Mouse (Mus musculus): ENCODE results near the gene Nipsnap3a. TPM values are rescaled to one million over a fixed set of nuclear protein-coding genes. Genes with fewer than 3 reads are reported as not detected.
A peak's percentile ranks its signal among the peaks of the same experiment; 100 is the strongest.

The Nipsnap3a gene
- polyA plus RNA-seq, 1 experiment from 2014 or later = not detected

- Histone ChIP-seq H3K27me3 (replicated peaks; ENCODE audit: control insufficient read depth, insufficient read depth, low read length) (no peaks in the 10 kb centered on the region), H3K4me1 (replicated peaks; ENCODE audit: control insufficient read depth, insufficient read depth, low read length) (0 out of 2 replicates have a peak, but pooled peaks cover 3% of the 10 kb centered on the region), H3K4me2 (no peak overlapping the region), H3K9me3 (ENCODE audit: control insufficient read depth, low read length) (no peaks in the 10 kb centered on the region), H3K4me3 (ENCODE audit: low read depth, low read length) (no peak overlapping the region), H3K36me3 (ENCODE audit: control insufficient read depth, insufficient read depth, low read length) (peaks cover 1% of the 10 kb centered on the region; the same call in 1 of the 2 replicates), H3K9ac (ENCODE audit: low read depth, low read length) (no peak overlapping the region), H3K27ac (ENCODE audit: low read depth, low read length) (no peak overlapping the region)
- DNase-seq (ENCODE audit: low spot score) (no peak), ATAC-seq (replicated peaks; ENCODE audit: low FRiP score) (no peak)
- 73% methylated on average over 4 of the region's 4 CpGs for WGBS
Measured at GRCm38 (mm10) chr4:53009183-53009582, 20.1 kb downstream of the Nipsnap3a start.

GRCm38 (mm10) chr4:53009871-53010270 lies 20.8 kb downstream of the Nipsnap3a start:
- DNase-seq (ENCODE audit: low spot score) = no peak
- no peaks in the 10 kb centered on the region for H3K27me3 ChIP-seq (replicated peaks; ENCODE audit: control insufficient read depth, insufficient read depth, low read length)
- H3K4me1 ChIP-seq (replicated peaks; ENCODE audit: control insufficient read depth, insufficient read depth, low read length) = 0 out of 2 replicates have a peak, but pooled peaks cover 3% of the 10 kb centered on the region
- H3K4me3 ChIP-seq (ENCODE audit: low read depth, low read length) = no peak overlapping the region
- no peak for ATAC-seq (replicated peaks; ENCODE audit: low FRiP score)
- peaks cover 3% of the 10 kb centered on the region; the same call in 1 of the 2 replicates for H3K36me3 ChIP-seq (ENCODE audit: control insufficient read depth, insufficient read depth, low read length)
- H3K27ac ChIP-seq (ENCODE audit: low read depth, low read length) = no peak overlapping the region
- H3K4me2 ChIP-seq = no peak overlapping the region
- no peak overlapping the region for H3K9ac ChIP-seq (ENCODE audit: low read depth, low read length)
- H3K9me3 ChIP-seq (ENCODE audit: control insufficient read depth, low read length) = no peaks in the 10 kb centered on the region
- 88% methylated on average over 4 of the region's 4 CpGs for WGBS

GRCm38 (mm10) chr4:53011732-53012361 lies 22.8 kb downstream of the Nipsnap3a start, which contains the start of gene Nipsnap3b:
Gene Nipsnap3b, plus strand, starts transcription at chr4:53011880.
- Histone ChIP-seq H3K4me2 (peak within 1 kb of the TSS; percentile 81), H3K4me3 (ENCODE audit: low read depth, low read length) (peak within 1 kb of the TSS; percentile 77), H3K4me1 (replicated peaks; ENCODE audit: control insufficient read depth, insufficient read depth, low read length) (0 out of 2 replicates have a peak, but pooled peaks cover 3% of the 10 kb centered on the region), H3K27ac (ENCODE audit: low read depth, low read length) (peak within 1 kb of the TSS; percentile 78), H3K9me3 (ENCODE audit: control insufficient read depth, low read length) (peaks cover 2% of the 10 kb centered on the region; the same call in 1 of the 2 replicates), H3K36me3 (ENCODE audit: control insufficient read depth, insufficient read depth, low read length) (peaks cover 16% of the 10 kb centered on the region), H3K9ac (ENCODE audit: low read depth, low read length) (peak within 1 kb of the TSS; percentile 76), H3K27me3 (replicated peaks; ENCODE audit: control insufficient read depth, insufficient read depth, low read length) (no peaks in the 10 kb centered on the region)
- peak; percentile 98 for DNase-seq (ENCODE audit: low spot score)
- under 1% methylated on average over 63 of the region's 63 CpGs for WGBS
- peak; percentile 95 for ATAC-seq (replicated peaks; ENCODE audit: low FRiP score)

- no peak overlapping the region for H3K9ac ChIP-seq (ENCODE audit: low read depth, low read length)
- ATAC-seq (replicated peaks; ENCODE audit: low FRiP score) (no peak), DNase-seq (ENCODE audit: low spot score) (no peak)
- H3K27ac ChIP-seq (ENCODE audit: low read depth, low read length) = no peak overlapping the region
- peaks cover 4% of the 10 kb centered on the region; the same call in 1 of the 2 replicates for H3K9me3 ChIP-seq (ENCODE audit: control insufficient read depth, low read length)
- no peak overlapping the region for H3K4me3 ChIP-seq (ENCODE audit: low read depth, low read length)
- H3K36me3 ChIP-seq (ENCODE audit: control insufficient read depth, insufficient read depth, low read length) = peaks cover 27% of the 10 kb centered on the region
- no peaks in the 10 kb centered on the region for H3K27me3 ChIP-seq (replicated peaks; ENCODE audit: control insufficient read depth, insufficient read depth, low read length)
- WGBS = 89% methylated on average over 7 of the region's 7 CpGs
- 0 out of 2 replicates have a peak, but pooled peaks cover 3% of the 10 kb centered on the region for H3K4me1 ChIP-seq (replicated peaks; ENCODE audit: control insufficient read depth, insufficient read depth, low read length)
- H3K4me2 ChIP-seq = no peak overlapping the region
Measured at GRCm38 (mm10) chr4:53014421-53014820, 25.3 kb downstream of the Nipsnap3a start.

- Histone ChIP-seq H3K4me2 (no peak overlapping the region), H3K27ac (ENCODE audit: low read depth, low read length) (no peak overlapping the region), H3K27me3 (replicated peaks; ENCODE audit: control insufficient read depth, insufficient read depth, low read length) (no peaks in the 10 kb centered on the region), H3K4me3 (ENCODE audit: low read depth, low read length) (no peak overlapping the region), H3K9me3 (ENCODE audit: control insufficient read depth, low read length) (peaks cover 4% of the 10 kb centered on the region; the same call in 1 of the 2 replicates), H3K36me3 (ENCODE audit: control insufficient read depth, insufficient read depth, low read length) (peaks cover 31% of the 10 kb centered on the region), H3K4me1 (replicated peaks; ENCODE audit: control insufficient read depth, insufficient read depth, low read length) (0 out of 2 replicates have a peak, but pooled peaks cover 3% of the 10 kb centered on the region), H3K9ac (ENCODE audit: low read depth, low read length) (no peak overlapping the region)
- 91% methylated on average over 3 of the region's 3 CpGs for WGBS
- no peak for DNase-seq (ENCODE audit: low spot score)
- ATAC-seq (replicated peaks; ENCODE audit: low FRiP score) = no peak
Measured at GRCm38 (mm10) chr4:53015024-53015423, 26.0 kb downstream of the Nipsnap3a start.

- H3K4me2 ChIP-seq = no peak overlapping the region
- 75% methylated on average over 1 of the region's 1 CpGs for whole genome bisulfite sequencing
- no peaks in the 10 kb centered on the region for H3K4me1 ChIP-seq (replicated peaks; ENCODE audit: control insufficient read depth, insufficient read depth, low read length)
- peaks cover 4% of the 10 kb centered on the region; the same call in 1 of the 2 replicates for H3K9me3 ChIP-seq (ENCODE audit: control insufficient read depth, low read length)
- no peak overlapping the region for H3K27ac ChIP-seq (ENCODE audit: low read depth, low read length)
- peaks cover 35% of the 10 kb centered on the region for H3K36me3 ChIP-seq (ENCODE audit: control insufficient read depth, insufficient read depth, low read length)
- no peak overlapping the region for H3K4me3 ChIP-seq (ENCODE audit: low read depth, low read length)
- ATAC-seq (replicated peaks; ENCODE audit: low FRiP score) (no peak), DNase-seq (ENCODE audit: low spot score) (no peak)
- no peaks in the 10 kb centered on the region for H3K27me3 ChIP-seq (replicated peaks; ENCODE audit: control insufficient read depth, insufficient read depth, low read length)
- no peak overlapping the region for H3K9ac ChIP-seq (ENCODE audit: low read depth, low read length)
Measured at GRCm38 (mm10) chr4:53018392-53018791, 29.3 kb downstream of the Nipsnap3a start.

DNA sequence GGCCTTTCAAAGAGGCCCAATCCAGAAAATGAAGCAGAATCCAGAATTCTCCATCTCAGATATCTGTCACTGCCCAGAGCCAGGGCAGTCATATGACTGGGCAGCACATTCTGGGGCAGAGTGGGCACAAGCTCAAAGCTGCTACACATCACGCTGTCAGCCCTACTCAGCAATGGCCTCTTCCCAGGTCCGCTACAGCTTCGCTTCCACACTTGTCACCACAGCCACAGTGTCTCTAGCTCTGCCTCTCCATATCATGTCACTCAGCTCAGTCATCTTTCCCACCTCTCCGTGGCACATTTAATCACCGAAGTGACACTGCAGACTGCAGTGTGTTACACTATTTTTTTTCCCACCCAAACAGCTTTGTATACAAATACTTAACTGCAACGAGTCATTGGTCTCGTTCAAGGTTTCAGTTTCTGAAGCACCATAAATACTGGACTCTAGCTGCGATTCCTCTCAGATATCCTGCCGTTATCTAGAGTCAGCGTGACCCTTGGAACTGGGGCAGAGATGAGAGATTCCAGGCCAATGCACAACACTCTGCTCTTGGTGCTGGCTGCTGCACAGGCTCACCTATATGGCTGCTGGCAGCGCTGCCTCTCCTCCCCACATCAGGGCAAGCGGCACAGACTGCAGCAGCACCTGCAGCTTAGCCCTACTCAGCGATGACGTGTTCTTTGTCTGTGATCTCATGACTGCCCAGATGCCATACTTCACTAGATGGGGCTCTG lies 34.3 kb downstream of the Nipsnap3a start:
- Histone ChIP-seq H3K9ac (ENCODE audit: low read depth, low read length) (no peak overlapping the region), H3K36me3 (ENCODE audit: control insufficient read depth, insufficient read depth, low read length) (peaks cover 12% of the 10 kb centered on the region), H3K9me3 (ENCODE audit: control insufficient read depth, low read length) (no peaks in the 10 kb centered on the region), H3K27ac (ENCODE audit: low read depth, low read length) (no peak overlapping the region), H3K4me3 (ENCODE audit: low read depth, low read length) (no peak overlapping the region), H3K4me2 (no peak overlapping the region), H3K27me3 (replicated peaks; ENCODE audit: control insufficient read depth, insufficient read depth, low read length) (no peaks in the 10 kb centered on the region), H3K4me1 (replicated peaks; ENCODE audit: control insufficient read depth, insufficient read depth, low read length) (no peaks in the 10 kb centered on the region)
- ATAC-seq (replicated peaks; ENCODE audit: low FRiP score) (peak; percentile 65), DNase-seq (ENCODE audit: low spot score) (no peak)
- WGBS = 85% methylated on average over 14 of the region's 14 CpGs

GRCm38 (mm10) chr4:53024397-53024796 lies 35.3 kb downstream of the Nipsnap3a start:
- no peak overlapping the region for H3K4me3 ChIP-seq (ENCODE audit: low read depth, low read length)
- ATAC-seq (replicated peaks; ENCODE audit: low FRiP score) = no peak
- no peak overlapping the region for H3K4me2 ChIP-seq
- H3K9ac ChIP-seq (ENCODE audit: low read depth, low read length) = no peak overlapping the region
- H3K27me3 ChIP-seq (replicated peaks; ENCODE audit: control insufficient read depth, insufficient read depth, low read length) = no peaks in the 10 kb centered on the region
- H3K36me3 ChIP-seq (ENCODE audit: control insufficient read depth, insufficient read depth, low read length) = peaks cover 10% of the 10 kb centered on the region
- no peak overlapping the region for H3K27ac ChIP-seq (ENCODE audit: low read depth, low read length)
- H3K4me1 ChIP-seq (replicated peaks; ENCODE audit: control insufficient read depth, insufficient read depth, low read length) = no peaks in the 10 kb centered on the region
- DNase-seq (ENCODE audit: low spot score) = no peak
- no peaks in the 10 kb centered on the region for H3K9me3 ChIP-seq (ENCODE audit: control insufficient read depth, low read length)
- 85% methylated on average over 4 of the region's 4 CpGs for WGBS
